Mouse (Mus musculus): ENCODE measurements around the gene Disp3.

GRCm38 (mm10) chr4:148313601-148314000 is 25.8 kb upstream of the Disp3 start:
- TF ChIP-seq POLR2A (IDR thresholded peaks at IDR 0.05; ENCODE audit: control insufficient read depth, low read depth, low read length) = no peak
- TF ChIP-seq CTCF (IDR thresholded peaks at IDR 0.05; ENCODE audit: control insufficient read depth, insufficient read depth, insufficient replicate concordance, low read depth, low read length) = no peak

Data from testis, adult 2 months (tissue).